Mouse (Mus musculus) adrenal gland (tissue): ENCODE data around the gene Dcaf5.

ENCODE experiments used
- intact Hi-C: fragments of 180-260 bp; cut with DNase I; formaldehyde crosslinking; loops from one replicate; pipeline ENCODE4 v1.15.1; 2025

Gene Dcaf5

GRCm38 (mm10) chr12:80407824-80408223, 28.6 kb downstream of the Dcaf5 start:
- intact Hi-C loops, result no loop called here

- intact Hi-C loops, result no loop called here
These were observed 29.8 kb downstream of the Dcaf5 start for GRCm38 (mm10) chr12:80406650-80407049.

GRCm38 (mm10) chr12:80404139-80404538, 32.3 kb downstream of the Dcaf5 start:
- intact Hi-C loops, result loop anchor here (5.0 kb wide), 1 partner anchor 318 kb away; no protein-coding TSS in a partner anchor

- intact Hi-C loops, result no loop called here
These were observed 37.3 kb downstream of the Dcaf5 start for GRCm38 (mm10) chr12:80399147-80399546.

GRCm38 (mm10) chr12:80396397-80396796, 40.0 kb downstream of the Dcaf5 start:
- intact Hi-C loops, result no loop called here

- intact Hi-C loops, result no loop called here
These were observed 41.1 kb downstream of the Dcaf5 start for GRCm38 (mm10) chr12:80395270-80395669.

GRCm38 (mm10) chr12:80394045-80394444, 42.4 kb downstream of the Dcaf5 start:
- intact Hi-C loops, result loop anchor here (5.0 kb wide), 1 partner anchor 237 kb away; no protein-coding TSS in a partner anchor

GRCm38 (mm10) chr12:80389448-80389847, 47.0 kb downstream of the Dcaf5 start:
- intact Hi-C loops, result loop anchor here (5.0 kb wide), 2 partner anchors 132 to 192 kb away; no protein-coding TSS in a partner anchor

GRCm38 (mm10) chr12:80387326-80387725, 49.1 kb downstream of the Dcaf5 start:
- intact Hi-C loops, result loop anchor here (5.0 kb wide), 2 partner anchors 130 to 190 kb away; no protein-coding TSS in a partner anchor

- intact Hi-C loops, result loop anchor here (5.0 kb wide), 2 partner anchors 128 to 188 kb away; no protein-coding TSS in a partner anchor
These were observed 51.0 kb downstream of the Dcaf5 start for GRCm38 (mm10) chr12:80385361-80385760.

GRCm38 (mm10) chr12:80383478-80383877, 52.9 kb downstream of the Dcaf5 start:
- intact Hi-C loops, result no loop called here

- intact Hi-C loops, result no loop called here
These were observed 53.6 kb downstream of the Dcaf5 start for GRCm38 (mm10) chr12:80382794-80383193.

- intact Hi-C loops, result no loop called here
These were observed 56.5 kb downstream of the Dcaf5 start for GRCm38 (mm10) chr12:80379831-80380457.

- intact Hi-C loops, result no loop called here
These were observed 57.0 kb downstream of the Dcaf5 start for GRCm38 (mm10) chr12:80379393-80379792.

- intact Hi-C loops, result no loop called here
These were observed 58.8 kb downstream of the Dcaf5 start for GRCm38 (mm10) chr12:80377604-80378003.

- intact Hi-C loops, result no loop called here
These were observed 60.7 kb downstream of the Dcaf5 start for GRCm38 (mm10) chr12:80375721-80376120.

GRCm38 (mm10) chr12:80374736-80375135, 61.7 kb downstream of the Dcaf5 start:
- intact Hi-C loops, result no loop called here

GRCm38 (mm10) chr12:80372946-80373345, 63.5 kb downstream of the Dcaf5 start:
- intact Hi-C loops, result no loop called here

- intact Hi-C loops, result no loop called here
These were observed 69.2 kb downstream of the Dcaf5 start for GRCm38 (mm10) chr12:80367227-80367626.

- intact Hi-C loops, result no loop called here
These were observed 70.4 kb downstream of the Dcaf5 start for GRCm38 (mm10) chr12:80366004-80366480.

GRCm38 (mm10) chr12:80365345-80365744, 71.1 kb downstream of the Dcaf5 start:
- intact Hi-C loops, result no loop called here

- intact Hi-C loops, result no loop called here
These were observed 74.7 kb downstream of the Dcaf5 start for GRCm38 (mm10) chr12:80361655-80362054.

GRCm38 (mm10) chr12:80360321-80360720, 76.1 kb downstream of the Dcaf5 start:
- intact Hi-C loops, result no loop called here
